11 mouse cellular contexts compared by ENCODE assay signal in genomic region chr6:114216741-114217414, GRCm38 (mm10).
DNase-seq lines count a peak whose midpoint lies in the region; TF ChIP-seq lines count a peak whose summit lies in the region.
"Had no signal": no experiment of that assay in that cellular context is flagged by ENCODE, and none has a peak within 500 bp of the region (broad histone marks: within the 10 kb centered on the region; RNA-seq: fewer than 3 reads in every experiment).

No protein-coding gene starts in this region.

- H3K9me3 ChIP-seq in heart, embryonic 10.5 days: no peaks in the 10 kb centered on the region
- H3K9me3 ChIP-seq: heart, embryonic 15.5 days; limb, embryonic 10.5 days had no signal

- H3K4me3 ChIP-seq in layer of hippocampus, adult 2 months: no peak overlapping the region
- no peak overlapping the region for H3K4me3 ChIP-seq in heart, embryonic 10.5 days
- H3K4me3 ChIP-seq: heart, embryonic 15.5 days; limb, embryonic 10.5 days had no signal

- H3K4me1 ChIP-seq in heart, embryonic 10.5 days: no peaks in the 10 kb centered on the region
- H3K4me1 ChIP-seq: heart, embryonic 15.5 days; limb, embryonic 10.5 days had no signal

- no peaks in the 10 kb centered on the region for H3K36me3 ChIP-seq in heart, embryonic 10.5 days
- H3K36me3 ChIP-seq: heart, embryonic 15.5 days; limb, embryonic 10.5 days had no signal

- DNase-seq in layer of hippocampus, adult 2 months (ENCODE audit: low spot score in 2 of 2): peak; percentile 24 to 29
- DNase-seq in layer of hippocampus, adult 9-10 months (ENCODE audit: low spot score): no peak
- peak; percentile 41 to 51 for DNase-seq in frontal cortex, postnatal 36 days (ENCODE audit: low spot score in 2 of 2)
- peak; percentile 65 for DNase-seq in mesoderm, embryonic 11.5 days (ENCODE audit: low read depth, low spot score)
- DNase-seq in right cerebral cortex, postnatal 4 days: peak; percentile 49
- DNase-seq in adrenal gland, postnatal 14 days: no peak
- DNase-seq in ovary, adult 18-20 months (ENCODE audit: low spot score): no peak
- no peak for DNase-seq in heart, embryonic 10.5 days (ENCODE audit: low spot score)

- no peak for TF ChIP-seq CTCF in layer of hippocampus, adult 2 months (conservative IDR thresholded peaks at IDR 0.05)

- peak overlapping the region; percentile 57; the same call in 1 of the 2 replicates for H3K27ac ChIP-seq in layer of hippocampus, adult 2 months
- H3K27ac ChIP-seq in heart, embryonic 10.5 days: no peak overlapping the region
- H3K27ac ChIP-seq: heart, embryonic 15.5 days; limb, embryonic 10.5 days; stomach, postnatal 0 days had no signal

- 71% methylated on average over 13 of the region's 13 CpGs for WGBS in heart, embryonic 10.5 days

- peaks cover 37% of the 10 kb centered on the region for H3K27me3 ChIP-seq in heart, embryonic 10.5 days (ENCODE audit: insufficient read depth, poor library complexity, severe bottlenecking)

Comparison
In these comparisons a context has a peak if more than half of its experiments do, and no peak if none do; other contexts are left out.
1. DNase-seq: peak in layer of hippocampus, adult 2 months (2 of 2), frontal cortex, postnatal 36 days (2 of 2), mesoderm, embryonic 11.5 days (single experiment) and right cerebral cortex, postnatal 4 days (single experiment); none in layer of hippocampus, adult 9-10 months (single experiment), adrenal gland, postnatal 14 days (single experiment), ovary, adult 18-20 months (single experiment) and heart, embryonic 10.5 days (single experiment).